Mouse (Mus musculus) cerebellum, postnatal 10 days (tissue): ENCODE results near the gene Chst10.

Experiments used
- DNase-seq, 2 experiments: peaks; one replicate each; pipeline ENCODE4 v3.0.0; 2021; ENCODE audit warnings: mixed read lengths in 2 of 2

Chst10 gene

DNA sequence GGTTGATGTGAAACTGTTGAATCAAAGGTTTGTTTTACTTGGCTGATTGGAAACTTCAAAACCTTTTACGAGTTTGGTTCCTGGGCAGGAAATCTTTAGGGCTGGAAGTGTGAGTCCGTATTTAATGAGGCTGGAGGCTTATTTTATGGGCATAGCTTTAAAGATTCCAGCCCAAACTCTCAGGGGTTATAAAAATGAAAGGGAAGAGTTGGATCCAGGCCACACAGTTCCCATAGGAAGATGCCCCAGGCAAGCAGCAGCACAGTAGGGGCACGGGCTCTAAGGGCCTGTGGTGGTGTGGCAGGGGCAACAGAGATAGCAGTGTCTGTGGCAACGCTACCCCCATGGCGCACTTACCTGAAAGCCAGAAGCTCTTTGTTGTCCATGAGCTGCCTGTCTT lies 31.7 kb downstream of the Chst10 start:
- no peak for DNase-seq

GRCm38 (mm10) chr1:38864341-38864740 lies 33.6 kb downstream of the Chst10 start:
- DNase-seq = no peak

DNA sequence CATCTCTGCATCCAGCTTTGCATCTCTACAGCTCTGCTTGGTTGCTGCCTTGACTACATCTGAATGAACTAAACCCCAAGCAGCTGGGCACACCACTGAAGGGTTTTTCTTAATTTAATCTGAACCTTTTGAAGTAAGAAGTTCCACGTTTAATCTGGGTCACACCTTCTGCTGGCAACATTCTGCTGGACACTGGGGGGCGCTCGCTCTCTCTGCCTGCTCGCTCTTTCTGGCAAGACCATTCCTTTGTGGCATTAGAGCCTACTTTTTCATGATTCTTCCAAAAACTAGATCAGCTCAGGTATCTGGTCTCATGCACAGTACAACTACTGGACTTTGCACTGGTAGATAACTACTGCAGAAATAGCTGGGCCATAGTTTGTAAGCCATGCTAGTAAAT lies 35.7 kb downstream of the Chst10 start:
- peak; percentile 79 to 83 for DNase-seq

DNA sequence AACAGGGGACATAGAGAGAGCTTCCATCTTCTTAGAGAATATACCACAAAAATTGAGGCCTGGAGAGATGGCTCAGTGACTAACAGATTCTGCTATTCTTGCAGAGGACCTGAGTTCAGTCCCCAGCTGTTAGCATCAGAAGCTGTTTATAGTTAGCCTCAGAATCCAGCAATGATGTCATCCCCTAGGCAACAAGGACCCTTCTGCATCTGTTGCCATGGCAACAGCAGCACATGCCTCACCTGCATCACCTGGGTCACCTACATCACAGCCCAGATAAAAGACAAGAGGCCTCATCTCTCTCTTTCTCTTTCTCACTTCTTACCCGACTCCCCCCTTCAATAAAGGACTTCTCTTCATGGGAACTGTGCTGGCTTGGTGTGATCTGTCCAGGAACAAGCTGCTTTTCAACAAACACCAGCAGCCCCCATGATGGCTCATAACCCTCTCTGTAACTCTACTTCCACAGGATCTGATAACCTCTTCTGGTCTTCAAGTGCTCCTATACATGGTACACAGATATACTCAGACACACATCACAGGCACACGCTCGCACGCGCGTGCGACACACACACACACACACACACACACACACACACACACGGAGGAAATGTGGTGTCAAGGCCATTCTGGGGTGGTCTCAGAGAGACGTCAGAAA lies 37.0 kb downstream of the Chst10 start:
- DNase-seq = no peak

DNA sequence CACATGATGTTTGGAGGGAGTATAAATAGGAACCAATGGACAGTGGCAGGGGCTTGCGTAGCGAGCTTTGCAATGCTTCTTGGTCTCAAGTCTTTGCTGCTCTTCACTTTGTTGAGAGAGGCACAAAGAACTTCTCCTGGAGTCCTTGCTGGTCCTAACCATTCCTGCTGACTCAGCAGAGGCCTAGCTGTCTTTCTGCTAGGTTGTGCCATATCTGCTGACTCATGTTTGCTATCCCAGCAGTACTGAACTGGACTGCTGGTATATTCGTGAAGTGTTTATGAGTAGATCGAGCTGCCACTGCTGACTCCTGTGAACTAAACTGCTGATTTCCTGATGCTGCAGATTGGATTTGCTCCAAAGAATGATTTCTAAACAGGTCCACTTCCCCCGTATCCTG lies 37.8 kb downstream of the Chst10 start:
- DNase-seq = no peak

GRCm38 (mm10) chr1:38856196-38856595 lies 41.8 kb downstream of the Chst10 start:
- peak; percentile 88 to 91 for DNase-seq

DNA sequence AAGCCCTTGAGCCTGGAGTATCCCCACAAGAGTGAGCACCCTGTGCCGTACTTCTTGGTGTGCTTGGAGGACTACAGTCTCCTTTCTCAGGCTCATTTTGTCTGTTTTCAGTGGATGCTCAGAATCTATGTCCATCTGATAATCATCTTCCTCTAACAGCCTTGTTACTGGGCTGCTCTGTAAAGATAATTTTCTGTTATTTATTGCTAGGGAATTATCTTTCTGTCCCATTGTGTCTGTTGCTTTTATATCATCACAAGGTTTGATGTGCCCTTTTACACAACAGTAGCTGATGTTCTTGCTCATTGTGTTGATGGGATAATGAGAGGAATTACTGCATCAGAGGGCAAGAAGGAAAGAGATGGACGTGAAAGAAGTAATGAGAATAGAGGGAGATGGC lies 45.7 kb downstream of the Chst10 start:
- DNase-seq = no peak

DNA sequence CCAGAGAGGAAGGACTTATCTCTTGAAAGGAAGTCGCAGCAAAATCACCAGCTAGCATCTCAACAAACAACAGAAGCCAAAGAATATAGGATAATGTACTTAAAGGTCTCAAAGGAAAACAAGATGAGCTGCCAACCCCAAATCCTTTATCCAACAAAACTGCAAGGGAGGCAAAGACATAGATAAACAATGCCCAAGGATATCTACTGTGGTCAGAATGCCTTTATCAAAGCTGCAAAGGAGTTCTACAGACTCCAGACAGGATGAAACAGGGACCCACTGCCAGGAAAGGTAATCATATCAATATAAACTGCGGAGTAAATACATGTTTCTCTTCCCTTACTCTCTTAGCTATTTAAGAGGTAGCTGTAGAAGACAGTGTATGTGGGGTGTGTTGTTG lies 47.3 kb downstream of the Chst10 start:
- DNase-seq = no peak

DNA sequence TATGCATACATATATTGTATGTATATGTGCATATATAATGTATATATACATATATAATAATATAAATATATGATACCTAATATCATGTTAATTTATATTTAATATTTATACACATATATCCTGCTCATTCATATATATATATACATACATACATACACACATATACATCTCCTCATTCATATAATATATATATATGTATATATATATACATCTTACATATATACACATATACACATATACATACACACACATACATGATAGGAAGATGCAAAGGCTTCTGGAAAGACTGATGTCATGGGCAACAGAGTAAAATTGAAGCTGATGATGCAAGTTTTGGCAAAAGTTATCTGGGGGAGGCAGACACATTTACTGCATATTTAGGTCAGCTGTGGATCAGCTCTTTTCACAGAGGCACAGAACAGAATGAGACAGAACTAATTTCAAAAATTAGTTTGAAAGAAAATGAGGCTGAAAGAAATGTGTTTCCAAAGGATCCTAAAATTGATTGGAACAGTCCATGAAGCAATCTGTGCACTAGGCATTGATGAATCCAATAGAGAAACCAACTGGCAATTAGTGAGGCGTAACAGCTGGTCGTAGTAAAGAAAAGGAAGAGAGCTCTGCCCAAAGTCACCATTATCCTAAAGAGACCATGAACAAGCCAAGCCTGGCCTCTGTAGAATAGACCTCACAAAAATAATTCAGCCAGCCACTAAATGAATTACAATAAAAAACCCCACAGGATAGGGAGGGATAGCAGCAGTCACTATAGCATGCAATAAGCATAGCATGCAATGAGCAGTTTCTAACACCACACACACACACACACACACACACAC lies 49.3 kb downstream of the Chst10 start:
- no peak for DNase-seq

- DNase-seq = peak; percentile 71 to 74
Observed at GRCm38 (mm10) chr1:38847975-38848374, 50.0 kb downstream of the Chst10 start.

- no peak for DNase-seq
Observed at GRCm38 (mm10) chr1:38843275-38843674, 54.7 kb downstream of the Chst10 start.

GRCm38 (mm10) chr1:38842861-38843260 lies 55.1 kb downstream of the Chst10 start:
- no peak for DNase-seq

- DNase-seq = no peak
Observed at GRCm38 (mm10) chr1:38839944-38840343, 58.0 kb downstream of the Chst10 start.

- peak; percentile 88 to 91 for DNase-seq
Observed at GRCm38 (mm10) chr1:38836477-38836872, 61.5 kb downstream of the Chst10 start, which contains the start of gene Lonrf2. Lonrf2 (minus strand) TSS chr1:38836711.

- peak; percentile 72 to 73 for DNase-seq
Observed at GRCm38 (mm10) chr1:38835568-38836476, 62.1 kb downstream of the Chst10 start.

GRCm38 (mm10) chr1:38834899-38835298 lies 63.1 kb downstream of the Chst10 start:
- peak; percentile 69 to 72 for DNase-seq

DNA sequence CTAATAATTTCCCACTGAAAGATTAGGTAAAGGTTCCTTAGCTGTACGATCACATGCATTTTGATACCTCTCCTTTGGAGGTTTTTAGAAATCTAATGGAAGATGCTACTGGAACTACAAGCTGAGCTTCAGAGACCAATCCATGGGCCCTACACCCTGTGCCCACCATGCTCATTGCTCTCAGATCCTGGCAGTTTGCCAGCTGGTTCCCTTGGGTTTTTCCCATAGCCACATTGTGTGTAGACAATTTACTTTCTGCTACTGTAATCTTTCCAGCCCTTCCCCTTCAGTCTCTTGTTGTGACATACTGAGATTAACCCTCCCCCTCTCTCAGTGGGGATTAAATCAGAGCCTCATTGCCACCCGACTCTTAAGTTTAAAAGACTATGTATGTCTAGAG lies 73.0 kb downstream of the Chst10 start:
- peak; percentile 48 to 53 for DNase-seq

DNA sequence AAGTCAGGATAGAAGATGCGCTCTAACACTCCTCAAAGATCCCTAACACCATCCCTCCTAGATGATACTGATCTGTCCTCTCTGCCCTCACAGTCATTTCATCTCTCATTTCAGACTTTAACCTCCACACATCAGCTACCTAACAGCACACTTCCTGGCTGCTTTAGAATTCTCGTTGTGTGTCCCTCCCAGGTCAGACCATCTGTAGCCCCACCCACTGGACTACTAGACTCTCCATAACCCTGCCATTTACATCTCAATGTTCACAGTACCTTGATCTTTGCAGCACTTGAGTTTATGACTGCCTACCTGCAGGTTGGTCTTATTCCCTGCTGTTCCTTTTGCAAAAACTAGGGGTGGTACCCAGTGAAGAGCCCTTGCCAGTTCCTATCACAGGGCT lies 74.1 kb downstream of the Chst10 start:
- DNase-seq = no peak

DNA sequence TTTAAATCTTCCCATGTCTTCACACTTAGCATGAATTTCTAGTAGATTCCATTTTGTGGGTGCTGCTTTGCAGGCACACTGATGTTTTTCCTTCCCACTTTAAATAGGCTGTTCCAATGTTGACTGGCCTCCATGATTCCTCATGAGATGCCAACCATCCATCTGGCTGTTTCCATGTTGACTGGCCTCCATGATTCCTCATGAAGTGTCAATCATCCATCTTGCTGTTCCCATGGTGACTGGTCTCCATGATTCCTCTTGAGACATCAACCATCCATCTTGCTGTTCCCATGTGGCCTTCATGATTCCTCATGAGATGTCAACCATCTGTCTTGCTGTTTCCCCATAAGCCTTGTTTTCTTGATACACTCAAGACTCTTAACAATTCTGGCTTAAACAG lies 78.3 kb downstream of the Chst10 start:
- no peak for DNase-seq

DNA sequence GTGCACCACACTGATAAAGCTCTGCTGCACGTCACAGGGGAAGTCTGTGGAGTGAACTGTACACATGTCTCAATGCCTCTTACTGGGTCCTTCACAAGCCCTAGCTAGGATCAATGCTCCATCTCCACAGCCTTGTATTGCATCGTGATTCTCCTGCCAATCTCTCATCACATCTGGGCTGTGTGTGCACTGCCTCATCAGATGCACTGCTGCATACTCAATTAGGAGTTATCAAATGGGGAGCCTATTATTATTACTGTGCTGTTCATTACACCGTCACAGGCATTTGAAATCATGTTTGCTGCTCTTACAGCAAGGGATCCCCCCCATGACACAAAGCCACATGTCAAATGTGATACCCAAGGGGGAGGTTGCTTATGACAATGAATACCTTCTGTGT lies 80.3 kb downstream of the Chst10 start:
- no peak for DNase-seq

DNA sequence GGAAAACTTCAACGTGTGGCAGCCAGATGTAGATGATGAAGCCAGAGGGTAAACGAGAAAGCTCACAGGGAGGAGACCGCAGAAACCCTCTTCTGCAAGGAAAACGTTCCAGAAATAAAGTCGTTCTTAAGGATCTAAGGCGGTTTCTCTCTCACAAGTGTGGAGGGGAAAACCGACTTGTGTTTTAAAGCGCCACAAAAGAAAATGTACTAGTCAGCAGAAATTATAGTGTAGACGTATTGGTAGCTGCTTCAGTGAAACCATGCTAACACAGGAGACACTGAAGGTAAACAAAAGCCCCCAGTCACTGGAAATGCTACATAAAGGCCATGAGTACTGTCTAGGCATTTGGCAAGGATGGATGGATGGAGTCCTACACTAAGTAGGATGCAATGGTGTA lies 80.7 kb downstream of the Chst10 start:
- no peak for DNase-seq

- DNase-seq = peak; percentile 48 to 64
Observed at GRCm38 (mm10) chr1:38816306-38816705, 81.7 kb downstream of the Chst10 start.
